Mouse (Mus musculus): ENCODE results near the gene Cnnm3. TPM values are rescaled to one million over a fixed set of nuclear protein-coding genes. Genes with fewer than 3 reads are reported as not detected.

Gene Cnnm3
- total RNA-seq, 1 experiment, result 28.6 TPM

- H3K36me3 ChIP-seq (ENCODE audit: control insufficient read depth, insufficient read depth, low read length, poor library complexity, severe bottlenecking), result no peaks in the 10 kb centered on the region
- H3K27ac ChIP-seq (ENCODE audit: insufficient read depth, low read depth, low read length, poor library complexity, severe bottlenecking), result no peak overlapping the region
- TF ChIP-seq MAFK (IDR thresholded peaks at IDR 0.05; ENCODE audit: insufficient read depth, low read depth, low read length) (no peak), ZNF384 (IDR thresholded peaks at IDR 0.05; ENCODE audit: low read depth, low read length) (no peak), ZC3H11A (IDR thresholded peaks at IDR 0.05; ENCODE audit: borderline replicate concordance, low read depth, low read length) (no peak), HCFC1 (IDR thresholded peaks at IDR 0.05; ENCODE audit: borderline replicate concordance, insufficient read depth, low read length) (no peak), CHD2 (IDR thresholded peaks at IDR 0.05; ENCODE audit: low read depth, low read length) (no peak)
- in situ Hi-C loops (cut with MboI; ENCODE audit: low sequenced_read_pairs in 2 of 2, unreplicated experiment in 2 of 2), result no loop called here
- peaks cover 0 to 4% of the 10 kb centered on the region in 2 experiments; a peak in 1 of 4 replicates for H3K4me1 ChIP-seq (ENCODE audit: control insufficient read depth in 2 of 2, insufficient read depth in 2 of 2, low read length in 2 of 2, poor library complexity in 1 of 2)
- no peak for DNase-seq (ENCODE audit: low read depth, low spot score)
- no peaks in the 10 kb centered on the region for H3K9me3 ChIP-seq (ENCODE audit: control insufficient read depth, insufficient read depth, low read depth, low read length)
- H3K9ac ChIP-seq (ENCODE audit: insufficient read depth, low read depth, low read length, poor library complexity, severe bottlenecking), result no peak overlapping the region
- no peak overlapping the region for H3K4me3 ChIP-seq (ENCODE audit: insufficient read depth in 1 of 2, low read depth in 1 of 2, low read length in 2 of 2, poor library complexity in 1 of 2, severe bottlenecking in 1 of 2)
These were observed 27.8 kb upstream of the Cnnm3 start for GRCm38 (mm10) chr1:36483825-36484224.

- TF ChIP-seq ZC3H11A (IDR thresholded peaks at IDR 0.05; ENCODE audit: borderline replicate concordance, low read depth, low read length), result no peak
- no peak for TF ChIP-seq HCFC1 (IDR thresholded peaks at IDR 0.05; ENCODE audit: borderline replicate concordance, insufficient read depth, low read length)
- TF ChIP-seq ZNF384 (IDR thresholded peaks at IDR 0.05; ENCODE audit: low read depth, low read length), result no peak
- no peak for TF ChIP-seq CHD2 (IDR thresholded peaks at IDR 0.05; ENCODE audit: low read depth, low read length)
- no peak for TF ChIP-seq MAFK (IDR thresholded peaks at IDR 0.05; ENCODE audit: insufficient read depth, low read depth, low read length)
- in situ Hi-C loops (cut with MboI; ENCODE audit: low sequenced_read_pairs in 2 of 2, unreplicated experiment in 2 of 2), result no loop called here
- no peak for DNase-seq (ENCODE audit: low read depth, low spot score)
- Histone ChIP-seq H3K4me3 (ENCODE audit: insufficient read depth in 1 of 2, low read depth in 1 of 2, low read length in 2 of 2, poor library complexity in 1 of 2, severe bottlenecking in 1 of 2) (no peak overlapping the region), H3K9ac (ENCODE audit: insufficient read depth, low read depth, low read length, poor library complexity, severe bottlenecking) (no peak overlapping the region), H3K36me3 (ENCODE audit: control insufficient read depth, insufficient read depth, low read length, poor library complexity, severe bottlenecking) (no peaks in the 10 kb centered on the region), H3K27ac (ENCODE audit: insufficient read depth, low read depth, low read length, poor library complexity, severe bottlenecking) (no peak overlapping the region), H3K9me3 (ENCODE audit: control insufficient read depth, insufficient read depth, low read depth, low read length) (no peaks in the 10 kb centered on the region), H3K4me1 (ENCODE audit: control insufficient read depth in 2 of 2, insufficient read depth in 2 of 2, low read length in 2 of 2, poor library complexity in 1 of 2) (peaks cover 0 to 4% of the 10 kb centered on the region in 2 experiments; a peak in 1 of 4 replicates)
These were observed 26.6 kb upstream of the Cnnm3 start for GRCm38 (mm10) chr1:36485080-36485479.

- in situ Hi-C loops (cut with MboI; ENCODE audit: low sequenced_read_pairs in 2 of 2, unreplicated experiment in 2 of 2), result no loop called here
- H3K36me3 ChIP-seq (ENCODE audit: control insufficient read depth, insufficient read depth, low read length, poor library complexity, severe bottlenecking), result no peaks in the 10 kb centered on the region
- peaks cover 0 to 4% of the 10 kb centered on the region in 2 experiments; a peak in 1 of 4 replicates for H3K4me1 ChIP-seq (ENCODE audit: control insufficient read depth in 2 of 2, insufficient read depth in 2 of 2, low read length in 2 of 2, poor library complexity in 1 of 2)
- DNase-seq (ENCODE audit: low read depth, low spot score), result no peak
- no peak for TF ChIP-seq HCFC1 (IDR thresholded peaks at IDR 0.05; ENCODE audit: borderline replicate concordance, insufficient read depth, low read length)
- no peak for TF ChIP-seq ZNF384 (IDR thresholded peaks at IDR 0.05; ENCODE audit: low read depth, low read length)
- no peak for TF ChIP-seq ZC3H11A (IDR thresholded peaks at IDR 0.05; ENCODE audit: borderline replicate concordance, low read depth, low read length)
- no peak for TF ChIP-seq MAFK (IDR thresholded peaks at IDR 0.05; ENCODE audit: insufficient read depth, low read depth, low read length)
- no peak for TF ChIP-seq CHD2 (IDR thresholded peaks at IDR 0.05; ENCODE audit: low read depth, low read length)
- H3K4me3 ChIP-seq (ENCODE audit: insufficient read depth in 1 of 2, low read depth in 1 of 2, low read length in 2 of 2, poor library complexity in 1 of 2, severe bottlenecking in 1 of 2), result no peak overlapping the region
- H3K27ac ChIP-seq (ENCODE audit: insufficient read depth, low read depth, low read length, poor library complexity, severe bottlenecking), result no peak overlapping the region
- no peaks in the 10 kb centered on the region for H3K9me3 ChIP-seq (ENCODE audit: control insufficient read depth, insufficient read depth, low read depth, low read length)
- no peak overlapping the region for H3K9ac ChIP-seq (ENCODE audit: insufficient read depth, low read depth, low read length, poor library complexity, severe bottlenecking)
These were observed 24.6 kb upstream of the Cnnm3 start for GRCm38 (mm10) chr1:36487111-36487510.

GRCm38 (mm10) chr1:36489661-36490060 lies 22.0 kb upstream of the Cnnm3 start:
- no peak for DNase-seq (ENCODE audit: low read depth, low spot score)
- Histone ChIP-seq H3K36me3 (ENCODE audit: control insufficient read depth, insufficient read depth, low read length, poor library complexity, severe bottlenecking) (no peaks in the 10 kb centered on the region), H3K9ac (ENCODE audit: insufficient read depth, low read depth, low read length, poor library complexity, severe bottlenecking) (no peak overlapping the region), H3K4me1 (ENCODE audit: control insufficient read depth in 2 of 2, insufficient read depth in 2 of 2, low read length in 2 of 2, poor library complexity in 1 of 2) (peaks cover 0 to 2% of the 10 kb centered on the region in 2 experiments; a peak in 1 of 4 replicates), H3K4me3 (ENCODE audit: insufficient read depth in 1 of 2, low read depth in 1 of 2, low read length in 2 of 2, poor library complexity in 1 of 2, severe bottlenecking in 1 of 2) (no peak overlapping the region), H3K27ac (ENCODE audit: insufficient read depth, low read depth, low read length, poor library complexity, severe bottlenecking) (no peak overlapping the region), H3K9me3 (ENCODE audit: control insufficient read depth, insufficient read depth, low read depth, low read length) (no peaks in the 10 kb centered on the region)
- in situ Hi-C loops (cut with MboI; ENCODE audit: low sequenced_read_pairs in 2 of 2, unreplicated experiment in 2 of 2), result no loop called here
- TF ChIP-seq MAFK (IDR thresholded peaks at IDR 0.05; ENCODE audit: insufficient read depth, low read depth, low read length), result no peak
- no peak for TF ChIP-seq HCFC1 (IDR thresholded peaks at IDR 0.05; ENCODE audit: borderline replicate concordance, insufficient read depth, low read length)
- TF ChIP-seq ZNF384 (IDR thresholded peaks at IDR 0.05; ENCODE audit: low read depth, low read length), result no peak
- TF ChIP-seq CHD2 (IDR thresholded peaks at IDR 0.05; ENCODE audit: low read depth, low read length), result no peak
- TF ChIP-seq ZC3H11A (IDR thresholded peaks at IDR 0.05; ENCODE audit: borderline replicate concordance, low read depth, low read length), result no peak
